Mouse (Mus musculus): ENCODE data around the gene Rgs6.

Gene Rgs6

DNA sequence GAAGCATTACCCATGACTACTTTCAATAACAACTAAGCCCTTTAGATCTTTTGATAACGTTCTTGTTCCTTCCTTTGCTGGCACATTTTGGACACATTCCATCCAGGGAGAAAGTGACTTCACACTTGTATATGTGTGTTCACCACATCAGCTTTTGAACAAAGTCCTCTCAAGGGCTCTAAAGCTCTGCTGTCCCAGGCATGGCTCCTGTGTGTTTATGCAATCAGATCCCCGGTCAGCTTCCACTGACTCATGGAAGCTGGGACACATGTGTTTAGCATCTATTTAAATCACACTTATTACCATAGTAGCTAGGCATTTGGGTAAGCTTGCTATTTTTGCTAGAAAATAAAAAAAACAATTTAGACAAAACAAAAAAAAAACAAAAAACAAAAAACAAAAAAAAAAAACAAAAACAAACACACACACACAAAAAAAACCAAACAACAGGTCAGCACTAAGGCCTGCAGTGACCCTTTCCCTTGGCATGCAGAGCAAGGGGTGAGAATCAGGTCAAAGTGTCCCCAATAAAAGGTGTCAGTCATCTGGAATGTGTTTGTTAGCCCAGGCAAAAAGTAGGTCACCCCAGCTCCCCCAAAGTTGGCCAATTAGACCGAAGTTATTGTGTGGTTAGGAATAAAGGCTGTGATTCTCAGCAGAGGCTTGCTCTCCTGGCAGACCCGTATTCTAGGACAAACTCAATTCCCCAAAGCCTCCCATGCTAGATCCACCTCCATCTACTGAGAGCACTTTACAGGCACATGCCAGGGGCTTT, 267.4 kb downstream of the Rgs6 start:
- CTCF ChIA-PET, result no interaction called here

DNA sequence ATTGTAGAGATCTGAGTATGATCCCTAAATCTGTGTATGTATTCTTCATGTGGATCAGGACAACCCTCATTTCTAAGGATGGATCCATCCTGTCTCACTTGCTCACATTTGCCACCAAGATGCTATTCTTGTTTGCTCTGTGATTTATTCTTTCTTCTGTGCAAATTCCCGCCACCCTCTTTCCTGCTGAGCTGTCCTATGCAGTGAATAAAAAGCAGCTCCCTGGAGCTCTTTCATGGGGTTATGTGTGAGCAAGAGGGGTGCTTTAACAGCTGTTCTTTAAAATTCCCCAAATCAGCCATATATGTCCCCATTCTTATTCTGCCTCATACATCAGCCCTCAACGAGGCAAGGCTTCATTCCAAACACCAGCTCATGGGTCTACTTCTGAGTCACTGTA, 277.6 kb downstream of the Rgs6 start:
- CTCF ChIA-PET, result no interaction called here

DNA sequence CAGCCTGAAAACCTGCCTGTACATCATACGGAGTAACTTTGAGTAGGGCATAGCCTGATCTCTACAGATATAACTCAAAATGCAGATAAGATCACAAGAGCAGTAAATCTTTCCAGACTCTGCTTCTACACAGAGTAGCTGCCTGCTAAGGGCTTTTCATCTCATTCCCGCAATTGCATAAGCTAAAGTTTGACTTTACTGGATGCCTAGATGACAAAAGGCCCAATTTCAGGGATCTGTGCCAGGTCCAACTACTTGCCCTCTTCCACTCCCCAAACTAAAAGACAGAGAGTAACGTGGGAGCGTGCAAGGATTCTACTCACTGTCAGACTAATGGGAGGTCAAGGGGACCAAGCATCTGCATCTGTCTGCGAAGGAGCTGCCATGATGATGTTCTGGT, 292.6 kb downstream of the Rgs6 start:
- CTCF ChIA-PET, result no interaction called here

DNA sequence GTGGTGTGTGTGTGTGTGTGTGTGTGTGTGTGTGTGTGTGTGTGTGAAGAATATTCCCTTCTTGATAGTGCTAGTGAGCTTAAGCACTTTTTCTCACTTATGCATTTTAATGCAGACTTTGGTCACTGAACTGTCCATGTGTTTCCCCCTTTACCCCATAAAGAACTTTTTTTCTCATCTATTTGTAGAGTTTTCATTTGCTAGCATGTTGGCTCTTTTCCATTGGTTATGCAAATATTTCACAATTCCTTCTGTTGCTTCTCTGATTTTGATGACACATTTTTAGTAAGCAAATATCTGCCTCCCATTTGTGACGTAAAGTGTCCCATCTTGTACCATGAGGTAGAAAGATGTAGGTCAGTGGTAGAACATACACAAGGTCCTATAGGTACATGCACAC, 295.0 kb downstream of the Rgs6 start:
- CTCF ChIA-PET, result no interaction called here

DNA sequence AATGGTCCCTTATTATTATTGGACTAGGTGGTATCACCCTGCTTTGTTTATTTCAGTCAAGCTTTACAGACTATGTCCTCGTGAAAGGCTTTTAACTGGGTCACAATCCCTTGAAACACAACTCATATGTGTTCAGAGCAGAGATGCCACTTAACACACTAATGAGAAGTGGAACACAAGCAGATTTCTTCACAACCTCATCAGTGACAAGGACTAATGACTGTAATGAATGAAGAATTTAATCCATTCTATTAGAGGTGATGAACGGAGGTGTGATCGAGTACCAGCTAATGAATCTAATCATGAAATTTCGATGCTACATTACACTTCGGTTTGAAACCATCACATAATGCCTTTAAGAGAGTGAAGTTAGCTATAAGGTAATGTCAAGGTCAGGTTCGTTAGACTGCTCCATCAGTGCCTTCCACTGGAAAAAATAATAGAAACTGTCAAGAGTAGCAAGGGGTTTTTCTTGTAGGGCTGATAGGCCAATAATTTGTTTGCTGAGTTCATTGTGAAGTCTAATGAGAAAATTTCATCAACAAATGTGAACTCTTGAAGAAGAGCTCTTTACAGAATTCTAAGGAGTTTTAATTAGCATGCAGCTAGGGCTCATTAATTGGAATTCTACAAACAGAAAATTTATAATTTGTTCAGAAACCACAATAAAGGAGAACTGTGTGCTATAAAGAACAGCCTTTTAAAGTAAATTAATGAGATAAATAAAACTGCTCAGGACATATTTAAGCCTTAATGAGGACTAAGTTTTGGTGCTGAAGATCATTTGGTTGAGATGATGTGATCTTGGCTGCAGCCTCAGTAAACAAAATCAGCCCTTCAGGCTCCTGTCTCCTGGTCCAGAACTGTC, 307.1 kb downstream of the Rgs6 start:
- CTCF ChIA-PET, result no interaction called here

DNA sequence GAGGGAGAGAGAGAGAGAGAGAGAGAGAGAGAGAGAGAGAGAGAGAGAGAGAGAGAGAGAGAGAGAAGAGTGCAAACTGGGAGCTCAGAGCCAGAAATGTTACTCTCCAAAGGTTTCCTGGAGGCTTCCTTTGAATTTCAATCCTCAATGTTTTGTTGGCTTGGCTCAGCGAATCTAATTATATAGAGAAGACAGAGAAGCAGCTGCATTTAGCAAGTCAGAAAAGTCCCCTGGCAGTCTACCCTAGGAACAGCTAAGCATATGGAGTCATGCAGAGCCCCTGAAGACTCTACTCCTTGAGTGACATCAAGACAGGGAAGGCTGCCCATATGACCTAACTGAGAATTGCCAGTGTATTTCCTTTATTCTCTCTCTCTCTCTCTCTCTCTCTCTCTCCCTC, 317.7 kb downstream of the Rgs6 start:
- CTCF ChIA-PET, result no interaction called here

DNA sequence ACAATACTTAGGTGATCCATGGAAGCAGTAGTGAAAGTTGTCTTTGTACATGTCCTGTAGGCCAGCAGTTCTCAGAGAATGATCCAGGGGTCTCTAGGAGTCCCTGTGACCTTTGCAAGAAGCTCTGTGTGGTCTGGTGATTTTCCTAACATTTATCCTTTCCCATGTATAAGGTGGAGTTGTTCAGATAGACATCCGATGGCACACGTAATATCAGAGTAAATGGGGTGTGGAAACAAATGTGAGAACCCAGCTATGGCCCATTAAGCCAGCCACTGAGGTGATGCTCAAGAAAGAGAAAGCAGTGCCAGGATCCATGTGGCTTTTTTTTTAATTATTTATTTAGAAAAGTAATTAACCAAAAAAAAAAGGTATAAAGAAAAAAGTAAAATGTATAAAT, 322.8 kb downstream of the Rgs6 start:
- CTCF ChIA-PET, result no interaction called here

DNA sequence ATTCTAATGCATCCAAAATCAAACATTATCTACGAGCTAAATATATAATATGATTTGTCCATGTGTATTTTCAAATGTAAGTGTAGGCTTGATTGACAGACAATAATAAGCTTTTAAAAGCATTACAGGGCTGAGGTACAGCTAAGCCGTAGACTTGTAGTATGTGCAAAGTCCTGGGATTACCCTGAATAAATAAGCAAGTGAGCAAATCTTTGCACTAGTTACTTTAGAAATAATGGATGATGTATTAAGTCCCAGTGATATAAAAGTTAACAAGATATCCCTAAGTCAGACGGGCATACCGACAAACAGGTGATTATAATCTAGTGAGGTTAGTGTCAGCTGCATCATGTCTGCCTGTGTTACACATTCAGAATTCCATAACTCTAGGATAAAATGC, 326.0 kb downstream of the Rgs6 start:
- CTCF ChIA-PET, result interaction anchor here (0.6 kb wide), 1 partner anchor 538 kb away, joined by 3 read pairs; no protein-coding TSS in a partner anchor

DNA sequence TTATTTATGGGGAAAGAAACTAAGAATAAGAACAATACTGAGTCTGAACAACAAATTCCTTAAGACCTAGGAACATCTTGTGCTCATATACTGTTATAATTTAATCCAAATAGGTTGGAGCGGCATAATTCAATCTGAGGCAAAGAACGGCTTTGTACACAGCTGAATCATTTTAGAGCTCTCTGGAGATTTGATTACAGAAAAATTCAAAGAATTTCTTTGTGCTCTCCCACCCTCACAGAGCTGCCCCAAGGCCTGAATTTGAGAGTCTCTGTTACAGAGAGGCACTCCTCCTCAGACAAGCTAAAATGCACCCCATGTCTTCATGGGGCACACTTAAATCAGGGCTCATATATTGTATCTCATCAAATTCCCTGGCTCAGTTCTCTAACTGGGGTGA, 332.1 kb downstream of the Rgs6 start:
- CTCF ChIA-PET, result no interaction called here

DNA sequence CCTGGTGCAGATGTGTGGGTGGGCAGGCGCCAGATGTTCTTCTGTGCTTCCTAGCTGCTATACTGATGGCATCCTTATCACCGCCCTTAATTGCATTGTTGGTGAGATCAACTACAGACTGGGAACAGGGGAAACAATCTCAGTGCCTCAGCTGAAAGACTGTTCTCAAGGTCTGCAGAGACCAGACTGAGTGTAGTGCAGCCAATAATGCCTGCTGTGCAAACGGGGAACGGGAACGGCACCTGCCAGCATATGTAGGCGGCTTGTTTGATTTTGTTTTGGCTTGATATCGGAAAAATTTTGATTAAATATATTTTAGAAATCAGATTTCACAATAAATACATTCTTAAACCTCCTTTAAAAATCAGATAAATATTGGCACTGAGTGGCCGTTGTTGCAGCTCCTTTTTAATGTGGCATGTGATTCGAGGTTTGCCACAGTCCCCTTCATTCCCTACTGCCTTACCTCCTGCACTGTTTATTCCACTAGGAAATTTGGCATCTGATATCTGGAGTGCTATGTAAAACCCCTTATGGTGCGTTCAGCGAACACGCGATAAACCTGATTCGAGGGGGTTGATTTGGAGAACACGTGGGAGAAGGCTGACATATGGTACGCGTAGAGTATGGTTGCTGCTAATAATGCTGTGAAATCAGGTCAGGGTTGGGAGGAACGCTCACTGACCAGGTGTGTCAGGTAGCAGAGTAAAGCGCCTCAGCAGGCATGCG, 333.4 kb downstream of the Rgs6 start:
- CTCF ChIA-PET, result no interaction called here

DNA sequence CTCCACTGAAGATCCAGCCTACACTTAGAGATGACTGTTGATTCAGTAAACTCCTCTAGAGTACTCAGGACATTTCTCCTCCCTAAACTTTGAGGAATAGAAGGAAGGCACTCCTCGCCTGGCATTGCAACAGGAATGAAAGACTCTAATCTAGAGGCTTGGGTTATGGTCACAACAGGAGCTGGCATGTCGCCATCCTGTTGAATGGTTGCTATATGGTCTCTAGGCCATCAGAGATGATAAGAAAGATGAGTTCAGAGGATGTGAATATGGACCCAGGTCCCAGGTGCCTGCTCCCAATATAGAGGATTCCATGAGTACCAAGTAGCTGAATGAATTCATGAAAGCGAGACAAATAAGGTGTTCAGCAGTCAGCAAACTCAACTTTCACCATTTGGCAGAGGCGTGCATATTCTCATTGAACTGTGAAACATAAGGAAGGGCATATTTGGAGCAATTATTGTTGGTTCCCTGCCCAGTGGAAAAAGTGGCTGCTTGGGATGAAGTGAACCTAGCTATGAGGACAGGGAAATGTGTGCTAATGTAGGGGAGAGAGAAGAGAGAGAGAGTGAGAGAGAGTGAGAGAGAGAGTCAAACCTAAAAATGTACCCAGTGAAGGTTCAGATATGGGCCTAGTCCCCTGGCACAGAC, 334.9 kb downstream of the Rgs6 start:
- CTCF ChIA-PET, result no interaction called here

DNA sequence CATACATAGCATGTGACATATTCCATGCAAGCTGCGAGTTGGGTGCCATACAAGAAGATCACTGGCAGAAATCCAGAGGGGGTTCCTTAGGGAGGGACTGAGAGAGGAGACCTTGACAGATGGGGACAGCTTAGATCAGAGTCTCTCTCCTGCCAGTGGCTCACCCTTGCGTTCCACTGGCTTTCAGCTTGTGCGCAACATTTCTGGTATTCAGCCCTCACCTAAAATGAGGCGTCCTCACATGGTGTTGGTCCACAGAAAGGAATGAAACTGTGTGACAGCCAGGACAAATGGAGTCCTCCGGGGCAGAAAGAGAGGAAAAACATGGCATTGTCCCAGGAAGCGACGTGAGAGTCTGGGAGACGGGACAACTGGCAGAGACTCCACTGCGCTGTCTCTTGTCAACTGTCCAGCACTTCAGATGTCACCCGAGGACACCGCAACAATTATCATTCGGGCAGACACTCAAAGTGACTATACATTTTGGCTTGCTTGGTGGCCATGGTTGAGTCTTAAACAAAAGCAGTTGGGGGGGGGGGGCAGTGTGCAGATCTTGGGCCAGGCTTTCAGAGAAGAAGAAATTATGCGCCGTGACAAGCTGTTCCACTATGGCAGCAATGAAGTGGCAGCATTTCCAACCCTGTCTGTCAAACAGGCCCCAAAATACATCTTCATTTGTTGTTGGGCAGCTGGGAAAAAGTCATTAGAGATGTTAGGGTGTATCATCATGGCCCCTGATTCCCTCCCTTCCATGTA, 344.8 kb downstream of the Rgs6 start:
- CTCF ChIA-PET, result no interaction called here

DNA sequence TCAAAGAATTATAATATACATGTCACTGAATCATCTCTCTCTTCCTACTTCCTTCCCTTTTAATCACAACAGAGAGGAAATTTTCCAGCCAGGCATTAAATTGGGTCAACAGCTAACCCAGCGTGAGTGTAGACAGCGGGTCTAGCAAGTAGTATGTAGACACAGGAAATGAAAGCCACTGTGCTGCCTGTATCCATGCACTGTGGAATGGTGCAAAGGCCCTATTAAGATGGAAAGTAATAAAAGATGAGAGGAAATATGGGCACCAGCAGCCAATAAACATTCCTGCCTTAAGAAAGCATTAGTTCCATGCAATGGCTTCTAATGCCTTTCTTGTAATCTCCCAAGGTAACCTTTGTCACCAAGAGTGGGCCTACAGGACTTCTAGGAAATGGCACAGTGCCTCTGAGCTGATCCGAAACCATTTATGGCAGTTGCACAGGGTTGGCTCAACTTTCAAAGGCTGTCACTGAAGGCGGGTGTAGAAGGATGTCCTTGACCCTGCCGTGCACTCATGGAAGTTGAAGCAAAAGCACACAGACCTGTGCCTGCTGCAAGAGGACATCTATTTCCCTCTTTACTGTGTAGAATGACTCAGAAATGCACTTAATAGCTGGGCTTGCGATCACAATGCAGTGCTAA, 347.1 kb downstream of the Rgs6 start:
- CTCF ChIA-PET, result no interaction called here

DNA sequence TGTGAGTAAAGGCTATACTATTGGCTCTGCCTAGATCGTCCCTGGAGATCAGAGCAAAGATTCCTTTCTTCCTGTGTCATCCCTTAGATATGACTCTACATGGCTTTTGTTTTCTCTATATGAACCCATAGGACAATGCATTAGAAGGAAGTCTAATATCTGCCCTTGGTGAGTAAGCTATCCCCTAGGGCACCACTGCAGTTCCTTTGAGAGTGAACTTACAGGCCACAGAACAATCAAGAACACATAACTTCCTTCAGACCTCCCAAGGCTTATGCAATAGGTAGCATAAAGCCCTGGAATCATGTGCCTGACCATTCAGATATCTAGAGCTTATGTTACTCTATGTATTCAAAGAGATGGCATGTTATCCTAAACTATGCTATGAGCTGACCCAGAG, 347.7 kb downstream of the Rgs6 start:
- CTCF ChIA-PET, result no interaction called here

DNA sequence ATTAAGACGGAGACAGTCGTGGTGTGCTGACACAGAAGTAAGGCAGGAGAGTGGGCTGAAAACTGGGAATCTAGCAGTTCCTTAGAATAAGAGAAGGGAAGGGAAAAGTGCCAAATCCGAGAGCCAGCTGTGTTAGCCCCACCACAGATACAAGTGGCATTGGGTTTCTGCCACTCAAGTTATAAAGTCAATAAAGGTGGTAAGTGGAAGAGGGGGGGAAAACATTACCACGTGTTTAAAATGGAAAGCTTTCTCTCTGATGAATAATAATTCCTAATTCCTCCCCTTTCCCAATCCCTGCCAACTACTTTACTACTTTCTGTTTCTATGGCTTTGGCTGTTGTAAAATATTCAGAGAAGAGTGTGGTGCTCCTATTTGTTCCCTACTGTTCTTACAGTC, 352.4 kb downstream of the Rgs6 start:
- CTCF ChIA-PET, result no interaction called here

DNA sequence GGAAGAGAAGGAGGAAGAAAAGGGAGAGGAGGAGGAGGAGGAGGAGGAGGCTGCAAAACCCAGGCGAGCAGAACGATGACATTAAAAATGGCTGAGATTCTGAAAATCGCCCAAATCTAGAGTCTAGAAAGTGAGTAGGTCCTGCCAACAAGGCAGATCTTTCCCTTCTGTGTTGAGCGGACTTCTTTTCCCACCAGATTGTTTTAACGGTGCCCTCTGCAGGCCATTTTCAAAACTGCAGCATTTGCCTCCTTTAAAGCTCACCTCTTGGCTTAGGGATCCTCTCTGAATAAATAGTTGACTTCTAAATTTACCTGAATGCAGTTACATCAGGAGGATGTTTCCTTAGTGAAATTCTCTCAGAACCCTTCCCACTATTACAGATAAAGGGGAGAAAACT, 358.4 kb downstream of the Rgs6 start:
- CTCF ChIA-PET, result no interaction called here

DNA sequence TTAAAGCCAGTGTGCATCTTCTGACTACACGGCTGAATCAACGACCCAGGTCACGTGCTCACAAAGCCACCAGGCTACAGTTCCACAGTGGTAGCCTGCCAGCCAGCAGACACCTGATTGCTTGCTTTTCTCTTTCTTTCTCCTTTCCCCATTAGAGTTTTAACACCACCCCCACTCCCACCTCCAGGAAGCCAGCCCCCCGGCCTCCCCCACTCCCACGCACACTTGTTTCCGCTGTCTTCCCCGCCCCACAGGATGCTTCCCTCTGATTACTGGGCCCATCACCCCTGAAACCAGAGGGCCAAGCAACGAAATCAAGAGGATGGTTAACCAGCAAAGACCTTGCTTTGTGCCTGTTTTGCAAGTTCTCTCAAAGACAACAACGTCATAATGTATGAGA, 373.0 kb downstream of the Rgs6 start:
- CTCF ChIA-PET, result no interaction called here

DNA sequence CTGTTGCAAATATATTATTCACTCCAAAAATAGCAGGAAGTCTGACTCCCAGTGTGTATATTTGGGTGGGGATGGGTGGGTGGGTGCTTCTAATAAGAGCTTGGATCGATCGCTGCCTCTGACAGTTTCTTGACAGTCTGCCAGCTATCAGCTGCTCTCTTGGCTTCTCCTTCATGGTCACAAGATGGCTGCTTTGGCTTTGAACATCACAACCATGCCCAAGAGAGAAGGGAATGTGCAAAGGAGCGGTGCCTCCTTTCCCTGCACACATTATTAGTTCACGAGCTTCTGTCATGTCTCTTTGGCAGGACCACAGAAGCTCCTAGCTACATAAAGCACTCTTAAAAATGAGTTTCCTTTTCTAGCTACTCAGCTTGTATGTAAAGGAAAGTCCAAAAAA, 373.8 kb downstream of the Rgs6 start:
- CTCF ChIA-PET, result no interaction called here

DNA sequence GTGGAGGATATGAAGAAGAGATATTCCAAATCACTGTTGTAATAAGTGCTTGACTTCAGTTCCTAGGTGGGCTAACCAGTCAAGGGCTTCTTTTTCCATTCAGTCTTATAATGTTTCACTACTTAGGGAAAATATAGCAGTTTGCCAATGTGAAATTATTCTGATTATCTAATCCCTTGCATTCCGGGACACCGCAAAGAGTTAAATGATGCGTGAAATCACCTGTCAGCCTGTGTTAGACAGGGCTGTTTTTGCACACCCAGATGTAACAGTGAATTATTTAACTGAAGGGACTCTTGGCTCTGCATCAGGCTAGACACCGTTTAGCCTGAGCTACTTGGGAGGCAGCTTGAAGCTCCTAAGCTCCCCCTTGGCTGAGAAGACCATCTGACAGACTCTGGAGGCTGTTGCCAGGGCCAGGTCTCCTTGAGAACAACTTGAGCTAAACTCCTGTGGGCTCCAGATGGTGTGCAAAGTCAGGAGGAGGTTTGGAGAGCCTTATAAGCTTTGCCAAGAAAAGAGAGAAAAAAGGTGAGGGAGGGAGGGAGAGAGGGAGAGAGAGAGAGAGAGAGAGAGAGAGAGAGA, 382.5 kb downstream of the Rgs6 start:
- CTCF ChIA-PET, result interaction anchor here (0.7 kb wide), 1 partner anchor 558 kb away, joined by 3 read pairs; no protein-coding TSS in a partner anchor

DNA sequence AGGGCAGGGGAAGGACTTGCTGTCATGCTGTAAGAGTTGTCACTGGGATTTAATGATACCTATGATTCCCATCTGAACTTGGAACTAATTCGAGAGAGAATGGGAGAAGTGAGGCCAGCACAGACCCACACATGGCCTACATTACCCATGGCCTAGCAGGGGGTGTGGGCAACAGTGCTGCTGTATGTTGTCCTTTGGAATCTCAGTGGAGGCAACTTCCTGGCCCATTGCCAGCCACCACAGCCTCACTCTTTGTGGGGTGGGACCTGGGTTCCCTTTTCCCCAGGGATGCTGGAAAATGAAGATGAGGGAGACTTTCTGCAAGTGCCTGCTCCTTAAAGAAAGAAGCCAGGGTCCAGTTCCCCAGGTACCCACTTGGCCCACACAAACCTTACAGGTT, 383.1 kb downstream of the Rgs6 start:
- CTCF ChIA-PET, result no interaction called here

DNA sequence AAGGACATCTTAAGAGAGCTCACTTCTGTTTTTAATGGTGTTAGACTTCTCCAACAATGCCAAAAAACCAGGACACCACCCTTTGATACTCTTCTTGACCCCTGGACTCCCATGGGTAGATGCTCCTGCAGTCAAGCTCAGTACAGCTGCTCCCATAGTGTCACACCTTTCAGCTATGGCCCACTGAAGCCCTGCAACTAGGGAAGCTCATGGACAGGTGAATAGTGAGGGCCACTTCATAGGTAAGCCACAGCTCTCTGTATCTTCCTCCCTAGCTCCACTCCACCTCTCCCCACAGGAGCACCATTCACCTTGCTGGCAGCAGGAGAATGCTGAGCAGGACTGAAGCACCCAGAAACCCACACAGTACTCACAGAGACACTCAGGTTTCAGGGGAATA, 384.6 kb downstream of the Rgs6 start:
- CTCF ChIA-PET, result no interaction called here

Data from spleen, embryonic (tissue).